Mouse (Mus musculus): ENCODE measurements around the gene Slc4a1ap. TPM values are rescaled to one million over a fixed set of nuclear protein-coding genes. Genes with fewer than 3 reads are reported as not detected.
A peak's percentile ranks its signal among the peaks of the same experiment; 100 is the strongest.
"Not testable (repeated sequence)": the region's sequence is repeated elsewhere in the genome, so short reads cannot be mapped to it uniquely, and the experiment has no call there.

Slc4a1ap gene
- polyA plus RNA-seq, 1 experiment from 2014 or later: 40.1 TPM

DNA sequence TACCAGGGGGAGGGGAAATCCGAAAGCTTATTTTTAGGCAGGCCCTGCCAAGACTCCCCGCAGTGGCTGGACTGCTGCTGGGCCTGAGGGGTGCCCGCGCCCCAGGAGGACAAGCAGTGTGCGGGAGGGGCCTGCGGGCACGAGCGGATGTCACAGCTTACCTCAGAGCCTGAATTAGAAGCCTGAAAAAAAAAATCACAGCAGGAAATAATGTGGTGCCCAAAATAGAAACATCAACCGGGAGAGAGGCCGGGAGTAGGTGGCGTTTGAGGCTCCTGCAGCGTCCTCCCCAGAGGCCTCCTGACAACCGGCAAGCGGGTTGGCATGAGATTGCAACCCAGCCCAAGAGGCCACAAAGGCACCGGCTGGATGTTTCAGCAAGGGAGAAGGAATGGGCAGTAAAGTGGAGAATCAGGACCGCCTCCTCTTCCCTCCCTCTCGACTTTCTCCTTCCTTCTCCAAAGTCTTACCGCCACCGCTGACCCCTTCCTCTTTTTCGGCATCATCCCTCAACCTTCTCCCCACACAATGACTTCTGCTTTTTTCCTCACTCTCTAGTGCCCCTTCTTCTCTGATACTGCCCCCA is 44.3 kb downstream of the Slc4a1ap start:
- ATAC-seq (ENCODE audit: low FRiP score): no peak
- WGBS: 16% methylated on average over 20 of the region's 20 CpGs
- H3K27ac ChIP-seq: no peak overlapping the region

GRCm38 (mm10) chr5:31573722-31574121 is 46.9 kb downstream of the Slc4a1ap start:
- no peak overlapping the region for H3K27ac ChIP-seq
- H3K4me1 ChIP-seq: peaks cover 11% of the 10 kb centered on the region
- ATAC-seq (ENCODE audit: low FRiP score): no peak
- no peak overlapping the region for H3K4me3 ChIP-seq
- H3K27me3 ChIP-seq: no peaks in the 10 kb centered on the region
- WGBS: 92% methylated on average over 3 of the region's 3 CpGs
- H3K36me3 ChIP-seq: no peaks in the 10 kb centered on the region; the same call in 1 of the 2 replicates
- no peak overlapping the region for H3K9ac ChIP-seq
- no peak overlapping the region for H3K4me2 ChIP-seq (replicated peaks)
- H3K9me3 ChIP-seq (replicated peaks): no peaks in the 10 kb centered on the region

More for the DNA sequence above, 44.3 kb downstream of the Slc4a1ap start:
- 0 out of 2 replicates have a peak overlapping the region, but pooled peaks have one; percentile 27 for H3K9ac ChIP-seq
- peak overlapping the region; percentile 27 for H3K4me2 ChIP-seq (replicated peaks)
- H3K4me1 ChIP-seq: peaks cover 11% of the 10 kb centered on the region
- no peaks in the 10 kb centered on the region for H3K9me3 ChIP-seq (replicated peaks)
- no peaks in the 10 kb centered on the region for H3K27me3 ChIP-seq
- H3K4me3 ChIP-seq: no peak overlapping the region
- H3K36me3 ChIP-seq: no peaks in the 10 kb centered on the region; the same call in 1 of the 2 replicates

- no peak for ATAC-seq (ENCODE audit: low FRiP score)
- Histone ChIP-seq H3K4me3 (no peak overlapping the region), H3K9me3 (replicated peaks) (no peaks in the 10 kb centered on the region), H3K27ac (no peak overlapping the region), H3K4me1 (peaks cover 1% of the 10 kb centered on the region; the same call in 1 of the 2 replicates), H3K27me3 (no peaks in the 10 kb centered on the region), H3K36me3 (no peaks in the 10 kb centered on the region; the same call in 1 of the 2 replicates), H3K9ac (no peak overlapping the region), H3K4me2 (replicated peaks) (no peak overlapping the region)
- 61% methylated on average over 6 of the region's 7 CpGs for WGBS
Observed at GRCm38 (mm10) chr5:31576539-31576975, 49.8 kb downstream of the Slc4a1ap start.

DNA sequence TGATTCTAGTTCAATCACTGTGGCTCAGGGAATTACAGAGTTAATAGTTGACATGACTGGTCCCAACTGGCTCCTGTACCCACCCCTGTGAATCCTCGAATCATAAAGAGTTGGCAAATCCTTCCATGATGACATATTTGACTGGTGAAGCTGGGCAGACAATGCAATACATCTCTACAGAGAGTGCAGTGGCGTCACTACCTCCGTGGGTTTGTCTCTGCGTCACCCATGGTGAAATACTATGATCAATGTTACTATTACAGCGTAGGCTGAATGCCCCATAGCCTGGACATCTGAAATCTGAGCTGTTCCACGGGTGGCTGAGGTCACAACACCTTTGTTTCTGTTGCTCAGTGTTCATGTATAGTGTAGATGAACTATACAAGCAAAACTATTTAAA is 54.5 kb downstream of the Slc4a1ap start:
- Histone ChIP-seq H3K4me2 (replicated peaks) (no peak overlapping the region), H3K27me3 (no peaks in the 10 kb centered on the region), H3K4me1 (no peaks in the 10 kb centered on the region), H3K9ac (no peak overlapping the region), H3K4me3 (no peak overlapping the region), H3K9me3 (replicated peaks) (no peaks in the 10 kb centered on the region), H3K36me3 (no peaks in the 10 kb centered on the region), H3K27ac (no peak overlapping the region)
- ATAC-seq (ENCODE audit: low FRiP score): no peak
- 81% methylated on average over 6 of the region's 6 CpGs for WGBS

- Histone ChIP-seq H3K27me3 (no peaks in the 10 kb centered on the region), H3K4me3 (no peak overlapping the region), H3K9ac (no peak overlapping the region), H3K9me3 (replicated peaks) (no peaks in the 10 kb centered on the region), H3K36me3 (no peaks in the 10 kb centered on the region), H3K27ac (no peak overlapping the region), H3K4me1 (no peaks in the 10 kb centered on the region), H3K4me2 (replicated peaks) (no peak overlapping the region)
- WGBS: 76% methylated on average over 3 of the region's 3 CpGs
- no peak for ATAC-seq (ENCODE audit: low FRiP score)
Observed at GRCm38 (mm10) chr5:31581932-31582331, 55.1 kb downstream of the Slc4a1ap start.

DNA sequence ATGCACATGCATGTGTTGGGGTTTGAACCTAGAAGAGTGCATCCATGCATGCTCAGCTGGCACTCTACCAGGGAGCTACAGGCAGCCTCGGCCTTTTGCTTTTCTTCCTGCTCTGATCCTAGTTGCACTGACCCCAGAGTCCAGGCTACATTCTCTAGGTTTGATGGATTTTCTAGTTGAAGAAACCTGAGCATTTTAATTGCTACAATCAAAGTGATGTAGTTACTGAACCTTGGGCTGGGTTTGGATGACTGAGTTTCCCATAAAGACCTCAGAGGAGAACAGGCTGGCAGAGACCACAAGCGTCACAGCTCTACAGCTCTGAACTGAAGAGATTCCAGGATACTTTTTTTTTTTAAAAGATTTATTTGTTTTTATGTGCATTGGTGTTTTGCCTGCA is 56.5 kb downstream of the Slc4a1ap start:
- no peak overlapping the region for H3K4me3 ChIP-seq
- H3K9ac ChIP-seq: no peak overlapping the region
- no peak for ATAC-seq (ENCODE audit: low FRiP score)
- no peak overlapping the region for H3K4me2 ChIP-seq (replicated peaks)
- no peaks in the 10 kb centered on the region for H3K27me3 ChIP-seq
- no peaks in the 10 kb centered on the region for H3K4me1 ChIP-seq
- no peaks in the 10 kb centered on the region for H3K9me3 ChIP-seq (replicated peaks)
- WGBS: 75% methylated on average over 2 of the region's 2 CpGs
- no peak overlapping the region for H3K27ac ChIP-seq
- H3K36me3 ChIP-seq: no peaks in the 10 kb centered on the region

DNA sequence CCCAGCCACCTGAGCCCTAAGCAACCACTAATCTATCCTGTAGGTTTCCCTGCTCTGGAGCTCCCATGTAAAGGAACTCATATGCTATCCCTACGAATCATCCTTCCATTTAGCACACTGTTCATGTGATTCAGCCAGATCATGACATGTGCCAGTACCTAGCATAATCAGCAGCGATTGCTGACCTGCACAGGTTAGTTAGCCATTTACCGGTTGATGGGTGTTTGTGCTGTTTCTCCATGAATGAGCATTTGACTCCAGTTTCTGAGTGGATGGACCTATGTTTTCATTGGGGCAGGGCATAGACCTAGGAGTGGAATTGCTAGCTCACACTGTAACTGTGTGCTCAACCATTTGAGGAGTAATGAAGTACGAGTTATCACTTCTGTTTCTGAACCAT is 58.7 kb downstream of the Slc4a1ap start:
- H3K4me1 ChIP-seq: 0 out of 2 replicates have a peak, but pooled peaks cover 3% of the 10 kb centered on the region
- H3K9ac ChIP-seq: no peak overlapping the region
- no peaks in the 10 kb centered on the region for H3K27me3 ChIP-seq
- no peak overlapping the region for H3K4me2 ChIP-seq (replicated peaks)
- ATAC-seq (ENCODE audit: low FRiP score): no peak
- WGBS: 95% methylated on average over 4 of the region's 4 CpGs
- no peak overlapping the region for H3K27ac ChIP-seq
- H3K9me3 ChIP-seq (replicated peaks): no peaks in the 10 kb centered on the region
- H3K4me3 ChIP-seq: no peak overlapping the region
- no peaks in the 10 kb centered on the region for H3K36me3 ChIP-seq

- Histone ChIP-seq H3K36me3 (no peaks in the 10 kb centered on the region), H3K27me3 (no peaks in the 10 kb centered on the region), H3K4me1 (0 out of 2 replicates have a peak, but pooled peaks cover 3% of the 10 kb centered on the region), H3K9ac (no peak overlapping the region), H3K4me3 (no peak overlapping the region), H3K4me2 (replicated peaks) (no peak overlapping the region), H3K27ac (no peak overlapping the region), H3K9me3 (replicated peaks) (no peaks in the 10 kb centered on the region)
- no peak for ATAC-seq (ENCODE audit: low FRiP score)
- 56% methylated on average over 2 of the region's 2 CpGs for WGBS
Observed at GRCm38 (mm10) chr5:31588016-31588415, 61.2 kb downstream of the Slc4a1ap start.

GRCm38 (mm10) chr5:31588672-31589071 is 61.9 kb downstream of the Slc4a1ap start:
- not testable (repeated sequence) for ATAC-seq (ENCODE audit: low FRiP score); H3K4me3 ChIP-seq; H3K27me3 ChIP-seq; H3K4me2 ChIP-seq (replicated peaks); H3K36me3 ChIP-seq; H3K27ac ChIP-seq; H3K9ac ChIP-seq; H3K9me3 ChIP-seq (replicated peaks); H3K4me1 ChIP-seq
- 88% methylated on average over 8 of the region's 8 CpGs for WGBS

GRCm38 (mm10) chr5:31589711-31590319 is 63.0 kb downstream of the Slc4a1ap start:
- ATAC-seq (ENCODE audit: low FRiP score): no peak

GRCm38 (mm10) chr5:31591122-31591521 is 64.3 kb downstream of the Slc4a1ap start:
- no peak overlapping the region for H3K4me3 ChIP-seq
- no peak for ATAC-seq (ENCODE audit: low FRiP score)
- 0 out of 2 replicates have a peak, but pooled peaks cover 3% of the 10 kb centered on the region for H3K4me1 ChIP-seq
- H3K27me3 ChIP-seq: peaks cover 5% of the 10 kb centered on the region; the same call in 1 of the 2 replicates
- H3K4me2 ChIP-seq (replicated peaks): no peak overlapping the region
- WGBS: 92% methylated on average over 7 of the region's 7 CpGs
- no peak overlapping the region for H3K27ac ChIP-seq
- no peaks in the 10 kb centered on the region for H3K36me3 ChIP-seq
- H3K9me3 ChIP-seq (replicated peaks): no peaks in the 10 kb centered on the region
- no peak overlapping the region for H3K9ac ChIP-seq

More at GRCm38 (mm10) chr5:31589711-31590319, 63.0 kb downstream of the Slc4a1ap start:
- Histone ChIP-seq H3K9ac (no peak overlapping the region), H3K4me3 (no peak overlapping the region), H3K9me3 (replicated peaks) (no peaks in the 10 kb centered on the region), H3K4me1 (0 out of 2 replicates have a peak, but pooled peaks cover 3% of the 10 kb centered on the region), H3K4me2 (replicated peaks) (no peak overlapping the region), H3K27ac (no peak overlapping the region), H3K36me3 (no peaks in the 10 kb centered on the region), H3K27me3 (no peaks in the 10 kb centered on the region)
- 69% methylated on average over 14 of the region's 14 CpGs for WGBS

- Histone ChIP-seq H3K27me3 (peaks cover 14% of the 10 kb centered on the region; the same call in 1 of the 2 replicates), H3K4me3 (no peak overlapping the region), H3K4me1 (peaks cover 6% of the 10 kb centered on the region; the same call in 1 of the 2 replicates), H3K9me3 (replicated peaks) (no peaks in the 10 kb centered on the region), H3K9ac (no peak overlapping the region), H3K4me2 (replicated peaks) (peak overlapping the region; percentile 61; the same call in 1 of the 2 replicates), H3K27ac (no peak overlapping the region), H3K36me3 (no peaks in the 10 kb centered on the region)
- WGBS: 63% methylated on average over 4 of the region's 4 CpGs
- no peak for ATAC-seq (ENCODE audit: low FRiP score)
Observed at GRCm38 (mm10) chr5:31595868-31596267, 69.1 kb downstream of the Slc4a1ap start.
